Mouse (Mus musculus) kidney, adult 9 months (tissue): Measurements from ENCODE around the gene Tmem140.

Experiments used
- DNase-seq: peaks from one replicate; pipeline ENCODE4 v3.0.0; 2022

The Tmem140 gene

GRCm38 (mm10) chr6:34862791-34863403, at the start of gene Tmem140:
TSS of gene Tmem140 (plus strand) at chr6:34863146.
- DNase-seq, result peak; percentile 87

- no peak for DNase-seq
Measured at GRCm38 (mm10) chr6:34824406-34824805, 38.5 kb upstream of the Tmem140 start.

DNA sequence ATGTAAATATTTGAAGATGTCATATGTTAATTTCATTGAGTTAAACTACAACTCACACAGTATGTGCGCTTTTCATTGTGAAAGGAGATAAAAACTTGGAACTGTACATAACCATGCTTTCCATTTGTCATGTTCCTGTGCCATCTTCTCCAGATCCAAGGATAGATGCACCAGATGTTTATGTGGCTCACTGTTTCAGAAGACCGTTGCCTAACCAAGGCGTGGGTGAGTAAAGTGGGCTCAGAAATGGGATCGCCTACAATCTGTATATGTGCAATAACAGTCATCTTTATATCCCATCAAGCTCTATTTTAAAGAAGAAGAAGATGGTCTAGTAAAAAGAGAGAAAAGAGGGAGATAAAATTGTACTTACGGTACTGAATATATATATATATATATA, 30.6 kb upstream of the Tmem140 start:
- DNase-seq, result no peak

- DNase-seq, result no peak
Measured at GRCm38 (mm10) chr6:34861546-34862053, 1.3 kb upstream of the Tmem140 start.

DNA sequence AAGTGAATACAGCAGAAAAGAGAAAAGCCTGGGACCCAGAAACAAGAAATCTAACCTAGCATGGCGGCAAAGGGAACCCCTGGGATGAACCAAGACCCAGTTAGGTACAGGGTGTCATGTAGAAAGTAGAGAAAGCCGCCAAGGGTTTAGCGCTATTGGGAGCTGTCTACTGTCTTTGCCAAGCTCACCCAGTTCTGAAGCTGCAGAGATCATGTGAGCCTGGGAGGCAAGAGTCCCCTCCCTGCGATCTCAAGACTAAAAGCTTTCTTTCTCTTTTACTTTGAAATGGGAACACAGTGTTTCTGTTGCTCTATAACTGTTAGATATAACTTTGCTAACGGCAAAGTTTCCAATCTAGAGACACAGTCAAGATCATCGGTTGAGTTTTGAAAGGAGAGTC, 565 bp upstream of the Tmem140 start:
- peak; percentile 64 for DNase-seq

- no peak for DNase-seq
Measured at GRCm38 (mm10) chr6:34863786-34864514, 1.0 kb downstream of the Tmem140 start.

- no peak for DNase-seq
Measured at GRCm38 (mm10) chr6:34865213-34865612, 2.3 kb downstream of the Tmem140 start.

- DNase-seq, result peak; percentile 79
Measured at GRCm38 (mm10) chr6:34865711-34866593, 3.0 kb downstream of the Tmem140 start.

DNA sequence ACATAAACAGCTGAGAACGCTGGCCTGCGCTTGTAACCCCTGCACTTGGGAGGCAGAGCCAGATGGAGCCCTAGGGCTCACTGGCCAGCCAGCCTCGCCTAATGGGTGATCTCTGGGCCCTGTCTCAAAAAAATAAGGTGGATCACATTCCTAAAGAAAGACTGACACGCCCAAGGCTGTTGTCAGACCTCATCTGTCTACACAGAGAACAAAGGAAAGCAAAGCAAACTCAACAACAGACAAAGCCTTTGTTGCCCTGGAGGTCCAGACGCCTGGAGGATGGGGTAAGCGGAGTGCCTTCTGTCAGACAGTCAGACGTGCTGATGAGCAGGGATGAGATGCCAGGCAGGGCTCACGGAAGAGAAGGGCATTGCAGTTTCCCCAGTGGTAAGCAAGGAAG, 3.8 kb downstream of the Tmem140 start:
- DNase-seq, result no peak

GRCm38 (mm10) chr6:34867301-34867994, 4.5 kb downstream of the Tmem140 start:
- DNase-seq, result no peak

GRCm38 (mm10) chr6:34867995-34868350, 5.0 kb downstream of the Tmem140 start:
- no peak for DNase-seq

DNA sequence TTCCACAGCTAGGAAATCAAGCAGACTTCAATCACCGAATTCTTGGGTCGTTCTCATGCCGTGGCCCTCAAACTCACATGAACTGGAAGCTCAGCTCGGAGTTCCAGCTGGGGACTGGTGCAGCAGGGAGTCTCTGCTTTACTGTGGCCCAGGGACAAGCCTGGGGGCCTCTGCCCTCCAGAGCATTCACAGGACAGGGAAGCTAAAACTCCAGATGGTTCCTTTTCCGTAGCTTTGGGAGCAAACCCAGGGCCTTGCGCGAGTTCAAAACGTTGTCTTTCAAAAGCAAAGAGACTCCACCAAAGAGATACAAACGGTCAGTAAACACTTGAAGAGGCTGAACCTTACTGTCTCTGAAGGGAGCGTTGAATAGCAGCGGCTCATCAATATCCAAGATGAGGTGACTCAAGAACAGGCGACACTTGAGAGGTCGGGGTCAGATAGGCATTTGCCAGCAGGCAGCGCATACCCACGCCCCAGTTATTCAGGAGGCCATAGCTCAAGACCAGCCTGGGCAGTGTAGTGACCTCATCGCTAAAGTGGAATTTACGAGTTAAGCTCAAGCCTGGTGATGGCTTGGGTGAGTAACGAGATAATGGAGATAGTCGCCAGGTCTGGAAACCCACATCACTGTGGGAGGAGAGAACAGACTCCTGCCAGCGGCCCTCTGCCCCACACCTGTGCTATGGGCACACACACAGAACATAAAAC, 5.7 kb downstream of the Tmem140 start:
- no peak for DNase-seq

- DNase-seq, result peak; percentile 58
Measured at GRCm38 (mm10) chr6:34869225-34869915, 6.4 kb downstream of the Tmem140 start.

DNA sequence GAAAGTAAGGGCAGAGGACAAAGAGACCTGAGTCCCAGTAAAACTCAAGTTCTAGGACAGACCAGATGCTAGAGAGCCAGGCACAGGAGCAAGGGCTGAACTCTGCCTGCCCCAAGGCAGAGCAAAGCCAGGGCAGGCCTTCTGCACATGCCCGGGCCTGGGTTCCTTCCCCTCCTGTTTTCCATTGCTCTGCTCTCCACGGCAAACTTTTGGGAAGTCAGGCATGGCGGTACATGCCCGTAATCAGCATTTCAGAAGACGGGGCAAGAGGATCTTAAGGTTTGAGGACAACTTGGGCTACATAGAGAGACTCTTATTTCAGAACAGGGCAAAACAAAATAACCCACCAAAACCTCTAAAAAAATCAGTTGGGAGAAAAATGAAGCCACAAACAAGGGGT, 7.2 kb downstream of the Tmem140 start:
- no peak for DNase-seq

DNA sequence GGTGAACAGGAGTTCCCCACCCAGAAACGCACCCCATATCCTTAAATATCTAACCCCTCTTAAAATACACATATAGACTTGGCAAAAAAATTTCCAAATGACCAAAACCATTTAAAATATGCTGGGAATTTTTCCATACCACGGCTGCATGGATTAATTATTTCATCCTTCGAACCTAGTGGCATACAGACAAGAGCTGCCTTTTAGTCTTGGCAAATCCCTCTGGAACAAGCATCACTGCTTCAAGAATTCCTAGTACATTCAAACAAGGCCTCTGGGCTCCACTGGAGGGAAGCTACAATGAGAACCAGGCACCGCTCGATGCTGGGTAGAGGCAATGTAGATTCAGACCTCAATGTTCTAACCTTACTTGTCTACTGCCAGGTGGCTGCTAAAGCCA, 7.8 kb downstream of the Tmem140 start:
- DNase-seq, result no peak

GRCm38 (mm10) chr6:34871929-34872328, 9.0 kb downstream of the Tmem140 start:
- no peak for DNase-seq

GRCm38 (mm10) chr6:34872871-34873270, 9.9 kb downstream of the Tmem140 start:
- DNase-seq, result no peak

DNA sequence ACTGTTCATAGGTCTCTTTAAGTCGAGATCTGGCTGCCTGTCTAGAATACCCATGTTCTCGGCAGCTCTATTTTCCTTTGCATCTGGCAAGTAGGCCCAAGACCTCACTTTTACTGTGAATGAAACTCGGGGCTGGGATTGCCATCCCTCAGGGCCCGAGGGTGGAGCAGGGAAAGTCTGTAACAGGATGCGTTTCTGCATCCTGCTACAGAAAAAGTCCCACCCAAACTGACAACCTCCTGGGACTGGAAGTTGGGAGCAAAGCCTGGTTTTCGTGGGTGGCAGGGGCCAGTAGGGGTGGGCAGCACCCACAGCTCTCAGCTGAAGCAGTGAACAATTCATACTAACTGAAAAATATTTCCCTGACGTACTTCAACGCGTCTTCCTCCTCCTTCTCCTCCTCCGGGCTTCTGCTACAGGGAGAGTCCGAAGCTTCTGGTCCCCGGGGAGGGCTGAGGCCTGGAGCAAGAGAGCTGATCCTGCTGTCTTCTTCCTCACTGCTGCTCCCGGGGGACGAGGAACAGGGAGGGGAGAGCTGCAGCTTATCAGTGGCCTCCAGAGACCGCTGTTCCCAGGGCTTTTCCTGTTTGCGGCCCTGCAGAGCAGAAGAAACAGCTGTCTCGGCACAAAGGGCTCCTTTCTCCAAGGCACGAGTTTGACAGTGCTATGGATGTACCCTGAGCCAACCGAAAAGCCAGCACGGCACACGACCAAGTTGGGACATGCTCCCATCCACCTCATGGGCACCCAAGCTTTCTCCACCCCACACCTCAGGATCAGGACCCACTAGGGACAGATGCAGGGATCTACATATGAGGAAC, 11.4 kb downstream of the Tmem140 start:
- peak; percentile 79 for DNase-seq

DNA sequence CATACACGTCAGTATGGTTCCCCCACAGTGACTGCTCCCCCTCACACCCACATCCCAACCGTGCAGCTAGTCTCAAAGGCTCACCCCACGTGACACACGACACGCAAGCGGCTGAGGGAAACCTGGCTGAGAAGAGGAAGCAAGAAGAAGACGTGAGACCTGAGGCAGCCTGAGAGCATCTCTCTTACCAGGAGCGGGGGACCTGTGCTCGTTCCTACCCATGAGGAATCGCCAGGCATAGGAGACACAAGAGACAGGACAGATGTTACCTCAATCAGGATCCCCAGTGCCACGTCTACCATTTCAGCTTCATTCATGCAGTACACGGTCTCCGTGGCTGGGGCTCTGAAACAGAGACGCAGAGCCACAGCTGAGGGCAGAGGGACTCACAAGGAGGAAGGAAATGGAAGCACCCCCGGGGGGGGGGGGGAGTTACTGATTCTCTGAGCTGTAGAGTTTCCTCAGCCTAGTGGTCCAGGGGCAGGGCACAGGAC, 12.4 kb downstream of the Tmem140 start:
- DNase-seq, result no peak
